Mouse (Mus musculus) B cell, adult 62 days (primary cell): ENCODE measurements around the gene Gm13698. TPM values are rescaled to one million over a fixed set of nuclear protein-coding genes. Genes with fewer than 3 reads are reported as not detected.

Experiments used
- total RNA-seq: library from RNA; stranded (reverse); gene quantifications from 4 replicates; pipeline ENCODE4 v1.2.4, GENCODE M21; 2023

Gene Gm13698
- 2.4 to 3.3 TPM (median 2.9 TPM) in 4 replicates for total RNA-seq

DNA sequence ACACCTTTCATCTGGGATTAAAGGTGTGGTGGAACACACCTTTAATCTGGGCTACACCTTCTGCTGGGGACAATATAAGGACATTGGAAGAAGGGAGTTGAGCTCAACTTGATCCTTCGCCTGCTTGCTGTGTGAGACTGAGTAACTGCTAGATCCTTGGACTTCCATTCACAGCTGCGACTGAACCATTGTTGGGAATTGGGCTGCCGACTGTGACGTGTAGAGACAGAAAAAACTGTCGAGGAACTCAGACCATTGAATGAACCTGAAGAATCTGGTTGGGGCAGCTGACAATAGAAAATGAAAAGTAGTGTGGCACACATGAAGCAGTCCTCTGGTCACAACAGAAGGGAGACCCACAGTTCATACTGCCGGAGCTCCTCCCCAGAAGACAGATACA, at the start of gene Gm13698:
Gene Gm13698, plus strand, starts transcription at position 301 of the 400 bp plus-strand sequence.

DNA sequence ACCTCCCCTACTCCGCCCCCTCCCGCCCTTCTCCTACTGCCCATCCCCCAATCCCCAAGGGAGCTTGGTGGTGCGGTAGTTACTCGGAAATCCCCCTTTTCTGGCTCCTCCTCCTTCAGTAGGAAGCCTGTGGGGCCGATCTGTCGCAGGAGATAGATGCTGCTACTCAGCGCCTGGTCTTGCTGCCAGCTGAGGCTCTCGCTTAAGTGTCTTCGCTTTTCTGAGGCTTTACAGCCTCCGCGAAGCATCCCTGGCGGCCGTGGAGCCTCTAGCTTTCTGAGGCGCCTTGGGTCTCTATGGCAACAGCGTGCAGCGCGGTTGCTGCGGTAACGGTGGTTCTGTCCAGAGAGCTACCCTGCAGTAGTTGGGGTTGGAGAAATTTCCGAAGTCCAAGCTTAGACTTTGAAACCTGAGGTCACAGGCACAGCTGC, 14.5 kb upstream of the Gm13698 start, which contains the start of gene Zswim2:
Gene Zswim2, minus strand, starts transcription at position 298 of the 431 bp plus-strand sequence.

DNA sequence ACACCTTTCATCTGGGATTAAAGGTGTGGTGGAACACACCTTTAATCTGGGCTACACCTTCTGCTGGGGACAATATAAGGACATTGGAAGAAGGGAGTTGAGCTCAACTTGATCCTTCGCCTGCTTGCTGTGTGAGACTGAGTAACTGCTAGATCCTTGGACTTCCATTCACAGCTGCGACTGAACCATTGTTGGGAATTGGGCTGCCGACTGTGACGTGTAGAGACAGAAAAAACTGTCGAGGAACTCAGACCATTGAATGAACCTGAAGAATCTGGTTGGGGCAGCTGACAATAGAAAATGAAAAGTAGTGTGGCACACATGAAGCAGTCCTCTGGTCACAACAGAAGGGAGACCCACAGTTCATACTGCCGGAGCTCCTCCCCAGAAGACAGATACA, 5.7 kb downstream of the Gm13698 start, which contains the start of gene Gm13693:
Gene Gm13693, plus strand, starts transcription at position 301 of the 400 bp plus-strand sequence.

DNA sequence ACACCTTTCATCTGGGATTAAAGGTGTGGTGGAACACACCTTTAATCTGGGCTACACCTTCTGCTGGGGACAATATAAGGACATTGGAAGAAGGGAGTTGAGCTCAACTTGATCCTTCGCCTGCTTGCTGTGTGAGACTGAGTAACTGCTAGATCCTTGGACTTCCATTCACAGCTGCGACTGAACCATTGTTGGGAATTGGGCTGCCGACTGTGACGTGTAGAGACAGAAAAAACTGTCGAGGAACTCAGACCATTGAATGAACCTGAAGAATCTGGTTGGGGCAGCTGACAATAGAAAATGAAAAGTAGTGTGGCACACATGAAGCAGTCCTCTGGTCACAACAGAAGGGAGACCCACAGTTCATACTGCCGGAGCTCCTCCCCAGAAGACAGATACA, 11.5 kb downstream of the Gm13698 start, which contains the start of gene Gm13695:
Gene Gm13695, plus strand, starts transcription at position 301 of the 400 bp plus-strand sequence.

DNA sequence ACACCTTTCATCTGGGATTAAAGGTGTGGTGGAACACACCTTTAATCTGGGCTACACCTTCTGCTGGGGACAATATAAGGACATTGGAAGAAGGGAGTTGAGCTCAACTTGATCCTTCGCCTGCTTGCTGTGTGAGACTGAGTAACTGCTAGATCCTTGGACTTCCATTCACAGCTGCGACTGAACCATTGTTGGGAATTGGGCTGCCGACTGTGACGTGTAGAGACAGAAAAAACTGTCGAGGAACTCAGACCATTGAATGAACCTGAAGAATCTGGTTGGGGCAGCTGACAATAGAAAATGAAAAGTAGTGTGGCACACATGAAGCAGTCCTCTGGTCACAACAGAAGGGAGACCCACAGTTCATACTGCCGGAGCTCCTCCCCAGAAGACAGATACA, 17.3 kb downstream of the Gm13698 start, which contains the start of gene Gm13696:
Gene Gm13696, plus strand, starts transcription at position 301 of the 400 bp plus-strand sequence.

DNA sequence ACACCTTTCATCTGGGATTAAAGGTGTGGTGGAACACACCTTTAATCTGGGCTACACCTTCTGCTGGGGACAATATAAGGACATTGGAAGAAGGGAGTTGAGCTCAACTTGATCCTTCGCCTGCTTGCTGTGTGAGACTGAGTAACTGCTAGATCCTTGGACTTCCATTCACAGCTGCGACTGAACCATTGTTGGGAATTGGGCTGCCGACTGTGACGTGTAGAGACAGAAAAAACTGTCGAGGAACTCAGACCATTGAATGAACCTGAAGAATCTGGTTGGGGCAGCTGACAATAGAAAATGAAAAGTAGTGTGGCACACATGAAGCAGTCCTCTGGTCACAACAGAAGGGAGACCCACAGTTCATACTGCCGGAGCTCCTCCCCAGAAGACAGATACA, 23.1 kb downstream of the Gm13698 start, which contains the start of gene Gm13694:
Gene Gm13694, plus strand, starts transcription at position 301 of the 400 bp plus-strand sequence.

DNA sequence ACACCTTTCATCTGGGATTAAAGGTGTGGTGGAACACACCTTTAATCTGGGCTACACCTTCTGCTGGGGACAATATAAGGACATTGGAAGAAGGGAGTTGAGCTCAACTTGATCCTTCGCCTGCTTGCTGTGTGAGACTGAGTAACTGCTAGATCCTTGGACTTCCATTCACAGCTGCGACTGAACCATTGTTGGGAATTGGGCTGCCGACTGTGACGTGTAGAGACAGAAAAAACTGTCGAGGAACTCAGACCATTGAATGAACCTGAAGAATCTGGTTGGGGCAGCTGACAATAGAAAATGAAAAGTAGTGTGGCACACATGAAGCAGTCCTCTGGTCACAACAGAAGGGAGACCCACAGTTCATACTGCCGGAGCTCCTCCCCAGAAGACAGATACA, 28.9 kb downstream of the Gm13698 start, which contains the start of gene Gm13697:
Gene Gm13697, plus strand, starts transcription at position 301 of the 400 bp plus-strand sequence.

DNA sequence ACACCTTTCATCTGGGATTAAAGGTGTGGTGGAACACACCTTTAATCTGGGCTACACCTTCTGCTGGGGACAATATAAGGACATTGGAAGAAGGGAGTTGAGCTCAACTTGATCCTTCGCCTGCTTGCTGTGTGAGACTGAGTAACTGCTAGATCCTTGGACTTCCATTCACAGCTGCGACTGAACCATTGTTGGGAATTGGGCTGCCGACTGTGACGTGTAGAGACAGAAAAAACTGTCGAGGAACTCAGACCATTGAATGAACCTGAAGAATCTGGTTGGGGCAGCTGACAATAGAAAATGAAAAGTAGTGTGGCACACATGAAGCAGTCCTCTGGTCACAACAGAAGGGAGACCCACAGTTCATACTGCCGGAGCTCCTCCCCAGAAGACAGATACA, 34.8 kb downstream of the Gm13698 start, which contains the start of gene Gm13691:
Gene Gm13691, plus strand, starts transcription at position 301 of the 400 bp plus-strand sequence.

Other genes starting within 250 kb of the Gm13698 start
- gene Itgav, start 231.3 kb upstream of the Gm13698 start, total RNA-seq, result 53.9 to 61.7 TPM (median 57.2 TPM) in 4 replicates
- 0.09 TPM in 1 of 4 replicates, not detected in the others for gene Fam171b, start 143.1 kb upstream of the Gm13698 start, total RNA-seq
- gene Zswim2, start 14.5 kb upstream of the Gm13698 start, total RNA-seq, result not detected in 4 replicates
- gene Gm13693, start 5.8 kb downstream of the Gm13698 start, total RNA-seq, result 2.4 to 3.3 TPM (median 2.9 TPM) in 4 replicates
- gene Gm13695, start 11.6 kb downstream of the Gm13698 start, total RNA-seq, result 2.8 TPM in 1 of 4 replicates, not detected in the others
- gene Gm13696, start 17.4 kb downstream of the Gm13698 start, total RNA-seq, result 2.4 to 3.3 TPM (median 2.9 TPM) in 4 replicates
- 2.4 to 3.3 TPM (median 2.9 TPM) in 4 replicates for gene Gm13694, start 23.2 kb downstream of the Gm13698 start, total RNA-seq
- gene Gm13697, start 29.1 kb downstream of the Gm13698 start, total RNA-seq, result 2.4 to 3.3 TPM (median 2.9 TPM) in 4 replicates
- gene Gm13691, start 34.9 kb downstream of the Gm13698 start, total RNA-seq, result 2.4 to 3.3 TPM (median 2.9 TPM) in 4 replicates